Mouse (Mus musculus) heart, adult 8-10 months (tissue): ENCODE measurements around the gene Aebp1. TPM values are rescaled to one million over a fixed set of nuclear protein-coding genes. Genes with fewer than 3 reads are reported as not detected.
A peak's percentile ranks its signal among the peaks of the same experiment; 100 is the strongest.

Experiments
- DNase-seq: peaks from one replicate; pipeline ENCODE4 v3.0.0; 2022; ENCODE audit warnings: low spot score
- total RNA-seq, 4 experiments: library from RNA; stranded (reverse); gene quantifications; 2 replicates each; pipeline ENCODE4 v1.2.4; 2022

Gene Aebp1
- 10 to 100 TPM; 14.9 to 28.0 (median 19.4) TPM for total RNA-seq

DNA sequence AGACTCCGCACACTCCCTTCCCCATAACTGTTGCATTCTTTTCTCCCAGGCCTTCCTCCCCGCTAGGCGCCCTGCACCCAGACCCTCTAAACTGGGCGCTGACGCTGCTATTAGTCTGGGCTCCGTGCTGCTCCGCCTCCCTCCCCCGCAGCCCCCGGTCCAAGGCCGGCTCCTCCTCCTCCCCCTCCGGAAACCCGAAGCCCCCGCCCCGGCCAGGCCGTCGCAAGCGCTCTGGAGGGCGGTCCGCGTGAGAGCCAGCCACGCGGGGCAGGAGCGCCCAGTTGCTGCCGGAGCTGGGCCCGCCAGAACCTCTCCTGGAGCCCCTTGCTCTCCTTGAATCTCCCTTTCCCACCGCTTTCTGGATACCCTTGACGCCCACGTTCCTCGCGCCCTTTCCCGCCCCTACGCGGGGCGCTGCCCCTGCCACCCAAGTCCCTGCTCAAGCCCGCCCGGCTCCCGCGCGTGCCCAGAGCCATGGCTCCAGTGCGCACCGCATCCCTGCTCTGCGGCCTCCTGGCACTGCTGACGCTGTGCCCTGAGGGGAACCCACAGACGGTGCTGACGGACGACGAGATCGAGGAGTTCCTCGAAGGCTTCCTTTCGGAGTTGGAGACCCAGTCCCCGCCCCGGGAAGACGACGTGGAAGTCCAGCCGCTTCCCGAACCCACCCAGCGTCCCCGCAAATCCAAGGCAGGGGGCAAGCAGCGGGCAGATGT is at the start of gene Aebp1:
Gene Aebp1, plus strand, starts transcription at position 270 of the 716 bp plus-strand sequence.
- DNase-seq: peak; percentile 29

GRCm38 (mm10) chr11:5813381-5813780 is 48.4 kb upstream of the Aebp1 start:
- no peak for DNase-seq

GRCm38 (mm10) chr11:5819223-5819622 is 42.5 kb upstream of the Aebp1 start:
- DNase-seq: no peak

DNA sequence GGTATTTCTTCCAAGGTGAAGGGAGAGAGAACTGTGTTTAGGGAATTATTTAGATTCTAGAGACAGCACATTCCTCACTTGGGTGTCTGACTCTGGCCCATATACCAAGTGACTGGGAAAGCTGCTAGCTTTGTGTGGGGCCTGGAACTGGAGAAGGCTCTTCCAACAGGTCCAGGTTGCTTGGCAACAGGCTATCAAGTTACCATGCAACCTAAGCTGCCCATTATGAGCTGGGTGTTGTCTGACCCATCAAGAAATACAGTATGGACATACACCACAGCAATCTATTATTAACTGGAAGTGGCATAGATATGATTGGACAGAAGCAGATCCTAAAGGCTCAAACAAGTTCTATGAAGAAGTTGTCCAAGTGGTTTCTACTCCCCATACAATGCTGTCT is 36.3 kb upstream of the Aebp1 start:
- DNase-seq: no peak

DNA sequence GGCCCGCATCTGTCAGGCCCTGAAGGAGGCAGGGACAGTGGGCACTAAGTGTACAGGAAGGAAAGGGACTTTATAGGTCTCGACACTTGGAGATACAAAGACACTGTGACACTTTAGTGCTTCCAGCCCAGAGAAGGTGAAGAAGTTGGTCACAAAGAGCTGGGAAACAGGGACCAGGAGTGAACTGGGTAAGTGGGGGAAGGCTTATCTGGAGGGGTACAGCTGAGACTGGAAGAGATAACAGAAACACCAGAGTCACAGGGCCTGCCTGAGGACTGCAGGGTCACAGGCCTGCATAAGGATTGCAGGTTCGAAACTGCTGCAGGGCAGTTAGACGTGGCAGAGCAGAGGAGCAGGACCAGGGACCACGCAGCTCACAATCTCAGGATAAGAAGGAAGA is 33.8 kb upstream of the Aebp1 start:
- DNase-seq: no peak

GRCm38 (mm10) chr11:5828509-5829191 is 33.1 kb upstream of the Aebp1 start:
- DNase-seq: no peak

DNA sequence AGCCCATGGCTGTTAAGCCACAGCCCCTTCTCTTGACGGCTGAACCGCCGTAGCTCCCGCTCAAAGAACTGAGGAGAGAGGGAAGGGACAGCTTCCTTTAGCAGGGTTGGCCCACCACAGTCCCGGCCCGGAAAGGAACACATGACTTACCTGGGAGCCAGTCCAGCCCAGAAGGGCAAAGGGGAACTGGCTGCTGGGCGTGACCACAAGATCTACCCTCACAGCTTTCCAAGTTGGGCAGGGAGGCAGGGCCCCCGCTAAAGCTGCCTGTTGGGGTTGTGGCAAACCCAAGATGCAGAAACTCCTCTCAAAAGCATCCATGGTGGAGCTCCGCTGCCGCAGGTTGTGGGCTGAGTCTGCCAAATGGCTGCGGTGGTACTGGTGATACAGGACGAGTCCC is 32.4 kb upstream of the Aebp1 start:
- no peak for DNase-seq

GRCm38 (mm10) chr11:5834506-5834905 is 27.2 kb upstream of the Aebp1 start:
- DNase-seq: no peak

DNA sequence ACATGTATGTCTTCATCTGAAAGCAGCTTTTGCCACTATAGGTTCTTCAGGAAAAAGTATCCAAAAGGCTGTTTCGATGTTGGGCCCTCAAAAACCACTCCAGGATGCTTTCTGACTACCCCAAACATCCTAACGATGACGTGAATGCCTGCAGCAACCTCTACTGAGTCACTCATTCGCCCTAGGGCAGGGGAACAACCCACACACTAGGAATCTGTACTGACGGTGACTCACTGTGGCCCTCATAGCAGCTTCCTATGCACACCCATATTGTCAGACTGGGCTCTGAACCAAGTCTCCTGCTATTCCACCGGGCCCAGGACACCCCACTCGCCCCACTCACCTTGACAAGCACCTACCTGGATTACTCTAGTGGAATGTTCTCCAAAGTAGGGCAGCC is 26.7 kb upstream of the Aebp1 start:
- DNase-seq: no peak

GRCm38 (mm10) chr11:5836126-5836525 is 25.6 kb upstream of the Aebp1 start:
- no peak for DNase-seq

DNA sequence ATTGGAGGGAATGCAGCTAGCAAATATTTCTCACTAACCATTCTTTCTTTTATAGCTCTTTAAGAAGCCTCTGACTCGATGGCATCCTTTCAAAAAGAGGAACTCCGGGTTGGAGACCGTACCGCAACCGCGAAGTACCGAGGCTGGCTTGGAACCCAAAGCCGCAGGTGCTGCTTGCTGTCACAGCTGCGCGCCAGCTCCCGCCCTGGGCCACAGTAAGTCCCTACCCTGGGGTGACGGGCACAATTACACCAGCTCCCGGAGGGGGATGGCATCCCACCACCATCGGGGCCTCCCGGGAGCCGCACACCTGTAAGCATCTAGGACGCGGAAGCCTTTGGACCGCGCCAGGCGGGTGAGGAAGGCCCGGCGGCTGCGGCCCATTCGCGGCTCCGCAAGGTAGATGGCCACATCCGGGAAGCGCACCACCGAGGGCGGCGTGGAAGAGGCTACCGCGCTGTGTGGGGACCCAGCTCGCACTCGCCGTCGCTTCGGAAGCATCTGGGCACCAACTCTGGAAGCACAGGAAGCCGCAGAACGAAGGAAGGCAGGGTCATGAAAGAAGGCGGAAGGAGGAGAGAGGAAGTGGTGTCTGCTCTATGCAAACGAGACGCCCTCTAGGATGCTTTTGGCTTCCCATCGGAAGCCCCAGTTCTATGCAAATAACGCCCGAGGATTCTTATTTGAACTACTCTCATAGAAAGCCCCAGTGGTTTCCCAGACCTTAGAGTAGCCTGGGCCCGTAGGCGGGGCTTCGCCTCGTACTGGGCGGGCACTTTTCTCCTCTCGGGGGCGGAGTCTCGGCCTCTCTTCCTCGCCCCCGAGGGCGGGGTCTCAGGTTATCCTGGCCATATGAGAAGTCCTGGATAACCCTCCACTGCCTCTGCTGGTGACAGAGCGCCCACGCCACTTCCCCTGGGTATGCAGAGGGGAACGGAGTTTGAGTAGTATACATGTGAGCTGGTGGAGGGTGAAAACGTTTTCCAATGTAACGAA is 24.2 kb upstream of the Aebp1 start, which contains the start of gene Polm:
Gene Polm, minus strand, starts transcription at position 766 of the 996 bp plus-strand sequence.
- peak; percentile 91 for DNase-seq

DNA sequence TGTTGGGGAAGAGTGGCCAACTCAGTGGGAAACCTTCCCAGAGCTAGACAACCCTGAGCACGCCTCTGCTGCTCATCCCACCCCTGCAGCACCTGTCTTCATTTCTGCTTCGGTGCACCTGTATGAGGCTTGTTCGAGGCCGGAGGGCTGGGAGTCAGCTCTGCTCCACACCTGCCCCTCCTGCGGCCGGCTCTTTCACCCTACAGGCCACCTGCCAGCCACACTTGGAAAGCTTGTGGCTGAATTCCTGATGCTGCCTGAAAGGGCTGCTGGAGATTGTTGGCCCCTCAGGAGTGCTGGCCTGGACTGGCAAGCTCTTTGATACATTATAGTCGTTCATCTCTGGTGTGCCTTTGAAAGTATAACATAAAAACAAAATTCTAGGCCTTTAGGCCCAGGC is 21.4 kb upstream of the Aebp1 start:
- no peak for DNase-seq

DNA sequence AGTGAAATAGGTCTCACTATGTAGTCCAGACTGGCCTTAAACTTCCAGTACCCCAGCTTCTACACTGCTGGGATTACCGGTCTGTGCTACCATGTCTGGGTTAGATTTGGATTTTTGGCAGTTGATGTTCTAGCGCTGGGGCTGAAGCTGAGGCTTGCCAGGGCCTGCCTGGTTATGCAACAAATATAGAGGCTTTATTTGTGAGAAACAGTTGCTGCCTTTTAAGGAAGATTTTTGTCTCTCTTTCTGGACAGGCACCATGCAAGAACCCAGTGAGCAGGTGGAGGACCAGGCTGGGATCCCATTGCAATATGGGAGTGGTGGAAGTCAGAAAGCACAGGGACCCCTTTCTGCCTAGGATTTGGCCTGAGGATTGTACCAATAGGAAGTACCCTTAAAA is 20.0 kb upstream of the Aebp1 start:
- no peak for DNase-seq

- no peak for DNase-seq
Measured at GRCm38 (mm10) chr11:5843131-5843530, 18.6 kb upstream of the Aebp1 start.

- DNase-seq: peak; percentile 74
Measured at GRCm38 (mm10) chr11:5846639-5847345, 15.0 kb upstream of the Aebp1 start.

DNA sequence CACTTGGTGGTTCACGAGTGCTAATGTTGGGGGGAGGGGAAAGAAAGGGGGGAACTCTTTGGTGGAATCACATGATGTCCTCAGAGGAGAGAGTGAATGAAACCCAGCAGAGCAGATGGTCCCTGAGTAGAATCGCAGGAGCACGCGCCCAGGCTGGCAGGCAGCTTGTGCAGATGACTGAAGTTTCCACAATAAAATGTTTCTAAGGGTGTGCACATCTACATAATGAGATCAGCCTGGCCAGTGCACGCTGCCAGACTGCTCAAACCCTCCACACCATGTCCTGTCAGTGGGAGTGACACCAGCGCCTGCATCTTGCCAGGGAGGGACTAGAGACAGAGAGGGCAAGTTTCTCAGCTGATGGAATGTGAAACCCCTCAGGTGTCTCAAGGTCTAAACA is 13.0 kb upstream of the Aebp1 start:
- DNase-seq: peak; percentile 47

DNA sequence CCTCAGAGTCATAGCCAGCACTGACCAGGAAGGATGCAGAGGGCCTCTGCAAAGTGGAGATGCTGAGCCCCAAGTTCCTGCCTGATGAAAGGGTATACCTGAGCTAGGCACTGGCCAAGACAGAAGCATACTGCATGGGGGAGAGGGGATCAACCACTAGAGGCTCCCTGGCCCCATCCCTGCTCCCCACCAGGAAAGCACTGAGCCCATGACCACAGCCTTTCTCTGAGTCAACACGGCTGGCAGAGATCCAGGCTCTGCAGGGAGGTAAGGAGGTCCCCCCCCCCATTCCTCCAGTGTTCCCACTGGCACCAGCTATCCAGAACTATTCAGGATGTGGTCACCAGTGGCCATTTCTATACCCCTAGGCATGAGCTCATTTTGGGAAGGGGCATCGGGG is 12.4 kb upstream of the Aebp1 start:
- no peak for DNase-seq

GRCm38 (mm10) chr11:5850452-5850851 is 11.3 kb upstream of the Aebp1 start:
- DNase-seq: no peak

GRCm38 (mm10) chr11:5851021-5851736 is 10.6 kb upstream of the Aebp1 start:
- DNase-seq: no peak

DNA sequence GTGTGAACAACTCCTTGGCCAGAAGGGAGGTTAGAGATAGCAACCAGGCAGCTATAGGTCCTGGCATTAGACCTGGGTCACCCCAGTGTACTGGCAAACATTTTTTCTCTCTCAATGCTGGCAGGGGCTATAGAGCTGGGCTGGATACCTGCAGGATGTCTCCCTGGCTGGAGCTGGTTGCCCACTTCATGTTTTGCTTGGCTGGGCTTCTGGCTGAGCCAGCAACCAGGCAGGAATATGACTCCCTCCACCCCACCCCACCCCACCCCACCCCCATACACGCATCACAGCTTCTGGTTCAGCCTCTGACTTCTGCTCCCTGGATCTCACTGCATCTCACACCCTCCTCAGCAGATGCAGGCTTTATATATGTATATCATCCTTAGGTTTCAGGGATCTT is 9.4 kb upstream of the Aebp1 start:
- no peak for DNase-seq

DNA sequence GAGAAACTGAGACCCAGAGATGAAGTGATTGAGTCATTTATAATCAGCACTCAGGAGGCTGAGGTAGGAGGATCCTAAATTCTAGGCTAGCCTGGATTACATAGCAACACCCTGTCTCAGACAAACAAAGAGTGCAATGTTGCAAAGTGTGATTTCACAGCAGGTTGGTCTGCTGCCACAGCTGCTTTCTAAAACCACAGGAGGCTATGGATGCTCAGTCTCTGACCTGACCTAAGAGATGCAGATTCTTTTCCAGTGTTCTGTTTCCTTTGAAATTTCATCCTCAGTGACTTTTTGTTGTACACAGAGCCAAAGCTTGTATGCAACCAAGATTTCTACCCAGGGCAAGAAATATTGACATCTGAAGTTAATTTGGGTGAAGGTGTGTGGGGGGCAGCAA is 6.3 kb upstream of the Aebp1 start:
- DNase-seq: no peak
